Mouse (Mus musculus) limb, embryonic 11.5 days (tissue): ENCODE measurements at regions not wholly inside any gene's neighbourhood (a gene's known extent, or its start where the extent isn't known, plus 50 kb on each side); places are given as distances from the start of the nearest gene placed in this dataset.
A peak's percentile ranks its signal among the peaks of the same experiment; 100 is the strongest.

Experiments used
- ATAC-seq: fragments of 200-750 bp; cut with Nextera tagmentation; 2 replicates; pipeline ENCODE4 v1.8.0; 2017; ENCODE audit warnings: low read depth; ENCODE audit not compliant: insufficient number of reproducible peaks, low FRiP score, low TSS enrichment
- DNase-seq: peaks from one replicate; pipeline ENCODE4 v3.0.0-alpha.2; 2015; ENCODE audit warnings: low spot score
- H3K27ac ChIP-seq: fragments of 300-500 bp; sonication (generic); replicated peaks from 2 replicates; pipeline ENCODE4 v1.5.1; 2014; ENCODE audit warnings: low read depth, mild to moderate bottlenecking, low read length
- H3K27me3 ChIP-seq: fragments of 300-500 bp; sonication (generic); 2 replicates; pipeline ENCODE4 v1.6.1; 2014; ENCODE audit warnings: mild to moderate bottlenecking, low read length, mixed read lengths; ENCODE audit not compliant: control insufficient read depth, insufficient read depth
- H3K36me3 ChIP-seq: fragments of 300-500 bp; sonication (generic); 2 replicates; pipeline ENCODE4 v1.6.1; 2014; ENCODE audit warnings: mild to moderate bottlenecking, low read length, moderate library complexity, mixed read lengths; ENCODE audit not compliant: control insufficient read depth, insufficient read depth
- H3K4me1 ChIP-seq: fragments of 300-500 bp; sonication (generic); 2 replicates; pipeline ENCODE4 v1.6.1; 2014; ENCODE audit warnings: low read length, mixed read lengths; ENCODE audit not compliant: control insufficient read depth, insufficient read depth
- H3K4me2 ChIP-seq: fragments of 300-500 bp; sonication (generic); 2 replicates; pipeline ENCODE4 v1.6.1; 2014; ENCODE audit warnings: low read depth, mild to moderate bottlenecking, moderate library complexity; ENCODE audit not compliant: severe bottlenecking
- H3K4me3 ChIP-seq: fragments of 300-500 bp; sonication (generic); 2 replicates; pipeline ENCODE4 v1.5.1; 2014; ENCODE audit warnings: low read depth, low read length
- H3K9ac ChIP-seq: fragments of 300-500 bp; sonication (generic); 2 replicates; pipeline ENCODE4 v1.6.1; 2014; ENCODE audit warnings: mild to moderate bottlenecking, low read length
- H3K9me3 ChIP-seq: fragments of 300-500 bp; sonication (generic); 2 replicates; pipeline ENCODE4 v1.6.1; 2016; ENCODE audit warnings: low read length; ENCODE audit not compliant: control insufficient read depth
- WGBS: fragments of 180-500 bp; shearing (Covaris S2); extraction: QIAGEN DNeasy Blood & Tissue Kit; methylation state at CpG from one replicate; pipeline ENCODE4 v1.1.7; 2014; 5-methylcytosine and 5-hydroxymethylcytosine counted together

DNA sequence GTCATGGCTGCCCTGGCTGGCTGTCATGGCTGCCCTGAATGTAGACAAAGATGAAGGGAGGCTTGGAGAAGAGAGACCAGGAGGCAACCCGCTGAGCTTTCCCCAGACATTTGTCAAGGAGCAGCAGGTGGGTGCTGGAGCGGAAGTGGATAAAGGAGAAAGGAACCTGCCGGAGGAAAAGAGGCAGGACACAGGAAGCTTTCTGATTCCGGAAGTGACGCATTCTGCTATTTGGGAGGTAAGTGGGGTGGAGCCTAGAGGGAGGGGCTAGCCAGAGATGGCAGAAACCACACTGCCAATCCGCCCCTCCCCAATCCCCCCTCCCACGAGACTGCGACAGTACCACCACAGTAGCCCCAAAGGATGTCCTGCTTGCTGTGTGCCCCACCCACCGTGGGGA lies 80.1 kb downstream of the Gm572 start:
- Histone ChIP-seq H3K27ac (no peak overlapping the region), H3K27me3 (0 out of 2 replicates have a peak, but pooled peaks cover 3% of the 10 kb centered on the region), H3K4me2 (no peak overlapping the region), H3K36me3 (no peaks in the 10 kb centered on the region), H3K9me3 (no peaks in the 10 kb centered on the region), H3K4me3 (no peak overlapping the region), H3K9ac (no peak overlapping the region), H3K4me1 (peaks cover 9% of the 10 kb centered on the region; the same call in 1 of the 2 replicates)
- DNase-seq (no peak), ATAC-seq (no peak)
- WGBS: 85% methylated on average over 9 of the region's 9 CpGs

DNA sequence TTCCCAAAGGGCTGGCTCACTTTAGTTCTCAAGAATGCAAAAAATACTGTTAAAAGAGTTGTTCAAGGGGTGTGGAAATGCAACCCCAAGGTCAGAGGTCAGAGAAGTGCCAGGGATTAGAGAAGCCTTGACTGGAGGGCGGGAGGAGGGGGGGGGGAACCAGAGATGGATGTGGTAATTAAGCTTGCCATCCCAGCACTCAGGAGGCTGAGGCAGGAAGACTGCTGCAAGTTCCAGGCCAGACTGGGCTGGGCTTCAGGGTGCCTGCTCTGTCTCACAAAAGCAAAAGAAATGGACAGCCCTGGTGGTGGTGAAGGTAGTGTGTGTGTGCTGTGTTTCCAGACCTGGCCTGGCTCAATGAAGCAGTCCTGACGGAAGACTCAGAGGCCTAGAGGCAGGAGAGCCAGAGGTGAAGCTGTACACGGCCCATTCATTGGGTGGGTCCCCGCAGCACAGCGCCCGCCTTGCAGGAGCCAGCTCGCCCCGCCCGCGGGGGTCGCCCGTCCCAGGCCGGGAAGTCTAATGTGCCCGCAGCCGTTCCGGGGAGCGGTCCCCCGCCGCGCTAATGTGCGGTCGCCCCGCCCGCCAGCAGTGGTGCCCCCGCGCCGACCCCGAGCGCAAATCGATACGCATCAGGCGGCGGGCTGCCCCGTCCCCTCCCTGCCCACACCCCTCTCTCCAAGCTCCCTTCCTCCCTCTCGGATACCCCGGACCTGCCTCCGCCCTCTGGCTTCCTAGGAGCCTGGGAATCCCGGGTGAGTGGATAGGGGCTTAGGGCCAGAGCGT lies 80.1 kb upstream of the Casz1 start:
- DNase-seq: peak; percentile 50
- Histone ChIP-seq H3K27ac (no peak overlapping the region), H3K27me3 (0 out of 2 replicates have a peak, but pooled peaks cover 3% of the 10 kb centered on the region)

DNA sequence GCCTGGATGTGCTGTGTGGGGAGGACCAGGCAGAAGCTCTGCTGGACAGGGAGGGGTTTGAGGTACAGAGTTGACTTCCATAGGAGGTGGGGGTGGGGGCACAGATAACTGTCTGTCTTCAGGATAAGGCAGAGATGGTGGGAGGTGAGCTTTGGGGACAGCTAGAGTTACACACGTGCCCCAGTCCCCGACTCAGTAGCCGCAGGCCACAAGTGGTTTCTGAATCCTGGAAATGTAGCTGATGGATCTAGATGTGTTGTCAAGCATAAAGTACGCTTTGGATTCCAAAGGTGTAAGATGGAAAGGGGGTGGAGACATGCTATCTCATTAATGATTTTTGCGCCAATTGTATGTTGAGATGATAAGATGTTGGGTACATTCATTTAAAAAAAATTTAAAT lies 75.4 kb upstream of the Casz1 start:
- DNase-seq (no peak), ATAC-seq (no peak)
- H3K36me3 ChIP-seq: no peaks in the 10 kb centered on the region
- H3K27ac ChIP-seq: no peak overlapping the region
- H3K4me3 ChIP-seq: no peak overlapping the region
- H3K27me3 ChIP-seq: no peaks in the 10 kb centered on the region
- WGBS: 91% methylated on average over 5 of the region's 5 CpGs
- H3K9ac ChIP-seq: no peak overlapping the region
- no peaks in the 10 kb centered on the region for H3K9me3 ChIP-seq
- H3K4me1 ChIP-seq: peaks cover 5% of the 10 kb centered on the region; the same call in 1 of the 2 replicates
- H3K4me2 ChIP-seq: no peak overlapping the region

More for the DNA sequence above, 80.1 kb upstream of the Casz1 start:
- Histone ChIP-seq H3K4me2 (peak overlapping the region; percentile 63), H3K36me3 (no peaks in the 10 kb centered on the region), H3K9me3 (no peaks in the 10 kb centered on the region), H3K4me1 (peaks cover 9% of the 10 kb centered on the region; the same call in 1 of the 2 replicates), H3K4me3 (peak overlapping the region; percentile 29), H3K9ac (peak overlapping the region; percentile 22; the same call in 1 of the 2 replicates)
- WGBS: 4% methylated on average over 38 of the region's 39 CpGs
- peak; percentile 61; the same call in 1 of the 2 replicates for ATAC-seq

DNA sequence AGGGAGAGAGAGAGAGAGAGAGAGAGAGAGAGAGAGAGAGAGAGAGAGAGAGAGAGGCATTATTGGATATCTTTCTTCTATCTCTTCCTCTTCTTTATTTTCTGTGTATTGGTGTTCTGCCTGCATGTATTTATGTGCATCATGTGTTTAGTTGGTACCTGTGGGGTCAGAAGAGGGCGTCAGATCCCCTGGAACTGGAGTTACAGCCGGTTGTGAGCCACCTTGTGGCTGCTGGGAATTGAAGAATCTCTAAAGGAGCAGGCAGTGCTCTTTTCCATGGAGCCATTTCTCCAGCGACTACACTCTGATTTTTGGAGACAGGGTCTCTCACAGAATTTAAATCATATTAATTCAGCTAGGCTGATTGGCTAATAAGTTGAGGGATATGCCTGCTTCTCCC lies 72.6 kb upstream of the Casz1 start:
- no peak for DNase-seq
- Histone ChIP-seq H3K4me1 (no peaks in the 10 kb centered on the region), H3K36me3 (no peaks in the 10 kb centered on the region), H3K27ac (no peak overlapping the region), H3K27me3 (no peaks in the 10 kb centered on the region), H3K4me2 (no peak overlapping the region), H3K4me3 (no peak overlapping the region), H3K9me3 (no peaks in the 10 kb centered on the region), H3K9ac (no peak overlapping the region)
- no peak for ATAC-seq
- 63% methylated on average over 3 of the region's 3 CpGs for WGBS

DNA sequence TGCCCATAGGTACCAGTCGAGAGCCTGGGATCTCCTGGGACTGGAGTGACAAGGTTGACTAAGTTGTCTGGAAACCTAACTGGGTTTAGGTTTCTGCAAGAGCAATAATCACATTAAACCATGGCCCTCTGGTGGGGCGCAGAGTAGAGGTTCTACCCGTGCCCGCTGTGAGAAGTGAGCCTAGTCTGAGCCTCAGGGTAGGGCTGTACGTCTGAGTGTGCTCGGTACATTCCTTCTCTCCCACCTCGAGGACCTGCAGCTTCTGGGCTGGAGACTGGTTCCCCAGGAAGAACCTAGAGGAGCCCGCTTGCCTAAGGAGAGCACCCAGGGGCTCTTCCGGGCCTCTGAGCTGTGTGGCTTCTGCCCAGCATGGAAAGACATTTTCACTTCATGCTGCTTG lies 70.2 kb upstream of the Casz1 start:
- Histone ChIP-seq H3K4me3 (no peak overlapping the region), H3K27me3 (no peaks in the 10 kb centered on the region), H3K36me3 (no peaks in the 10 kb centered on the region), H3K9ac (no peak overlapping the region), H3K9me3 (no peaks in the 10 kb centered on the region), H3K4me2 (no peak overlapping the region), H3K27ac (no peak overlapping the region), H3K4me1 (no peaks in the 10 kb centered on the region)
- ATAC-seq: no peak
- 85% methylated on average over 9 of the region's 9 CpGs for WGBS
- no peak for DNase-seq

DNA sequence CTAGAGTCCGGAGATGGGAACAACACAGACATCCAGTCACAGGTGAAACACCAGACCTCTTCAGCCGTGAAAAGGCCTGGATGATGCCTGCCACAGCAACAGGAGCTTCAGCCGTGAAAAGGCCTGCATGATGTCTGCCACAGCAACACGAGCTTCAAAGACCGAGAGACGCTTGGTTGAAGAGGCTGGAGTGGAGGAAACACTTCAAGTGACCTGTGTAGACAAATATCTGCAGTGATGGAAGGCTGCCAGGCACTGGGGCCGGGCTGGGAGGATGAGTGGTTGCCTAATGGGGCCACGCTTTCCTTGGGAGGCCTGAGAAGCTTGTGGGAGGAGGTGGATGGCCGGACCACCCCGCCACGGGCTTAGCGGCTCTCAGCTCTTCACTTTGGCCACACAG lies 69.7 kb upstream of the Casz1 start:
- 70% methylated on average over 12 of the region's 12 CpGs for WGBS
- no peak overlapping the region for H3K9ac ChIP-seq
- no peak for DNase-seq

DNA sequence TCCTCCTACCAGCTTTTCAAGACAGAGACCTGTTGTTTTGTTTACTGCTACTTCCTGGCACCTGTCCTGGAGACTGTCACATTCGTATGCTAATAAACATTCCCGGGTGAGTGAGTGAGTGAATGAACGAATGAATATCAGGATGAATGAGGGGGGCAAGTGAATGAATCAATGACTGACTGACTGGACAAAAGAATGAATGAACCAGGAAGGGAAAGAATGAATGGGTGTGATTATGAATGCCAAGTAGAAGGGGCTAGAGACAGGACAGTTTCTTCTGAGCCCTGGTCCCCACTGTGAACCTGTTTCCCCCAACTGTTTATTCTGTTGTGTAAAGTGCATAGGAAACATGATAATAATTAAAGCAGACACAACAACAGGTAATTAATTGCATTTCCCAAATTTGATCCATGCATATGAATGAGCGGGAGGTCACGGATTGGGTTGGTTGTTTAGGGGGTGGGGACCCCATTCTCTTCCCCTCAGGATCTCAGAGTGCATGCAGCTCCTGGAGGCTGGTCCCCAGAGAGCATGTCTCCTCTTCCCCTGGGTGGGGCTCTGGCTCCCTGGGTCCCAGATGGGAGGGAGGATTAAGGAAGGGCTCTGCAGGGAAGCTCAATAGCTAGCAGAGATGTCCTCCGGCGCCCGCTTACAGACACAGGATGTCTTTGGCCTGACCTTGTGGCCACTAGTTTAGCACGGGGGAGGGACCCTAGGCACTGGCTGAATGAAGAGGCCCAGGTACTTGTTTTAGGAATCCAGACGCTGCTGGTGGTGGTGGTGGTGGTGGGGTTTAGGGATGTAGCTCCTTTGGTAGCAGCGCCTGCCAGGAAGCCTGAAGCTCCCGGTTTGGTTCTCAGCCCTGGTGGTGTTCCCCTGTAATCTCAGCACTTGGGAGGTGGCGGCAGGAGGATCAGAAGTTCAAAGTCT lies 65.4 kb upstream of the Casz1 start:
- DNase-seq (no peak), ATAC-seq (no peak)
- no peaks in the 10 kb centered on the region for H3K9me3 ChIP-seq
- no peak overlapping the region for H3K4me2 ChIP-seq
- peaks cover 11% of the 10 kb centered on the region; the same call in 1 of the 2 replicates for H3K27me3 ChIP-seq
- H3K4me1 ChIP-seq: peaks cover 14% of the 10 kb centered on the region; the same call in 1 of the 2 replicates
- H3K4me3 ChIP-seq: no peak overlapping the region
- H3K36me3 ChIP-seq: no peaks in the 10 kb centered on the region
- no peak overlapping the region for H3K9ac ChIP-seq
- no peak overlapping the region for H3K27ac ChIP-seq
- 42% methylated on average over 13 of the region's 13 CpGs for WGBS

More for the DNA sequence above, 69.7 kb upstream of the Casz1 start:
- 0 out of 2 replicates have a peak, but pooled peaks cover 2% of the 10 kb centered on the region for H3K4me1 ChIP-seq
- no peaks in the 10 kb centered on the region for H3K36me3 ChIP-seq
- no peak overlapping the region for H3K4me2 ChIP-seq
- H3K9me3 ChIP-seq: no peaks in the 10 kb centered on the region
- ATAC-seq: no peak
- no peak overlapping the region for H3K4me3 ChIP-seq
- H3K27ac ChIP-seq: no peak overlapping the region
- H3K27me3 ChIP-seq: 0 out of 2 replicates have a peak, but pooled peaks cover 3% of the 10 kb centered on the region
